Mouse (Mus musculus): ENCODE measurements around the gene Klk1b4. TPM values are rescaled to one million over a fixed set of nuclear protein-coding genes. Genes with fewer than 3 reads are reported as not detected.
"Not testable (repeated sequence)": the region's sequence is repeated elsewhere in the genome, so short reads cannot be mapped to it uniquely, and the experiment has no call there.

Klk1b4 gene
- not detected in 2 replicates for polyA plus RNA-seq (2012; rRNA removed)

- 13% methylated on average over 3 of the region's 3 CpGs for WGBS
- DNase-seq (ENCODE audit: low read depth, low spot score), result not testable (repeated sequence)
Measured at GRCm38 (mm10) chr7:44207135-44207534, at the start of gene Klk1b4. Gene Klk1b4, plus strand, starts transcription at chr7:44207435.

GRCm38 (mm10) chr7:44179299-44180045 is 27.8 kb upstream of the Klk1b4 start:
- no peak for DNase-seq (ENCODE audit: low read depth, low spot score)
- 26% methylated on average over 9 of the region's 9 CpGs for WGBS

- 18% methylated on average over 8 of the region's 8 CpGs for WGBS
- not testable (repeated sequence) for DNase-seq (ENCODE audit: low read depth, low spot score)
Measured at GRCm38 (mm10) chr7:44186516-44186915, 20.7 kb upstream of the Klk1b4 start.

GRCm38 (mm10) chr7:44187936-44188335 is 19.3 kb upstream of the Klk1b4 start, which contains the start of gene Klk1b24:
Gene Klk1b24, plus strand, starts transcription at chr7:44188236.
- not testable (repeated sequence) for DNase-seq (ENCODE audit: low read depth, low spot score)

DNA sequence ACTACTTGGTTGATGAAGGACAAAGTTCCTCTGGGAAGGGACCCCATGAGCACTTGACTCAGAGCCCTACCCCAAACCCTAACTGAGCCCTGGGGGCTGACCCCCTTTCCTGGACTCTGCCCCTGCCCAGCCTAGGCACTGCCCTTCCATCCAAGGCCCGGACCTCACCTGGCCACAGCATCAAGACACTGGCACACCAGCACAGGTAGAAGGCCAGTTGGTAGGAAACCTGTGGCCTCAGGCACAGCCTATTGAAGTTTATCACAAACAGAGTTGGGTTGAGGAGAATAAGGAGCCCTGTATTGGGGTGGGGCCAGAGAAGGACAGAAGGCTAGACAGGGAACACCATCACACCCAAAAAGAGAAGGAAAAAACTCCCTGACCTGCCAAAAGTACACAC is 13.8 kb upstream of the Klk1b4 start:
- 86% methylated on average over 1 of the region's 1 CpGs for WGBS
- DNase-seq (ENCODE audit: low read depth, low spot score), result not testable (repeated sequence)

DNA sequence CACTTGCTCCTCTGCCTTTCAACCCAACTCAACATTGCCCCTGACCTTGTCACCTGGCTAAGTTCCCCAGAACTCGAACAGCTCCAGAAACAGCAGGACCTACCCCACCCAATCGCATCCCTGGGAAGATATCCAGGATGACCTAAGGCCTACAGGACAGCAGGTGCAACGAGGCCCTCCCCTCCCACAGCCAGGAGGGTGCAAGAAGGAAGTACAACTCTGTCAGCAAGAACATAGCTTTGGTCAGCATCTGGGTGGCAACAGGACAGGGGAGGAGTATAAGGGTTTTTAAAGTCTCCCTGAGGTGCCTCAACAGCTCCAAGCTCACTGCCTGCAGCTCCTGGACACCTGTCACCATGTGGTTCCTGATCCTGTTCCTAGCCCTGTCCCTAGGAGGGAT is 9.3 kb upstream of the Klk1b4 start, which contains the start of gene Klk1b3:
Gene Klk1b3, plus strand, starts transcription at position 301 of the 400 bp plus-strand sequence.
- no peak for DNase-seq (ENCODE audit: low read depth, low spot score)
- WGBS, result 26% methylated on average over 3 of the region's 3 CpGs

- WGBS, result 88% methylated on average over 3 of the region's 3 CpGs
- no peak for DNase-seq (ENCODE audit: low read depth, low spot score)
Measured at GRCm38 (mm10) chr7:44208307-44208706, 1.1 kb downstream of the Klk1b4 start.

- no peak for DNase-seq (ENCODE audit: low read depth, low spot score)
- 67% methylated on average over 1 of the region's 1 CpGs for WGBS
Measured at GRCm38 (mm10) chr7:44215645-44216044, 8.4 kb downstream of the Klk1b4 start, which contains the start of gene Klk1b5. Gene Klk1b5, plus strand, starts transcription at chr7:44215945.

DNA sequence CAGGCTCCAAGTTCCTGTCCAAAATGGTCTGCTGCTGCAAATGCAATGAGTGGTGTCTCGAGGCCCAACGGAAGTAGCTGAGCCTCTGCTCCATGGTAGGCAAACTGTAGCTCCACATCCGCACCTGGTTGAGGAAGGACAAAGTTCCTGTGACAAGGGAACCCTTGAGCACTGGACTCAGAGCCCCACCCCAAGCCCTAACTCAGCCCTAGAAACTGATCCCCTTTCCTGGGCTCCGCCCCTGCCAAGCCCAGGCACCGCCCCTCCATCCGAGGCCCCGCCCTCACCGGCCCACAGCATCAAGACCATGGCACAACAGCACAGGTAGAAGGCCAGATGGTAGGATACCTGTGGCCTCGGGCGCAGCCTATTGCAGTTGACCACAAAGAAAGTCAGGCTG is 14.4 kb downstream of the Klk1b4 start:
- peak; percentile 57 for DNase-seq (ENCODE audit: low read depth, low spot score)
- WGBS, result 37% methylated on average over 10 of the region's 10 CpGs

DNA sequence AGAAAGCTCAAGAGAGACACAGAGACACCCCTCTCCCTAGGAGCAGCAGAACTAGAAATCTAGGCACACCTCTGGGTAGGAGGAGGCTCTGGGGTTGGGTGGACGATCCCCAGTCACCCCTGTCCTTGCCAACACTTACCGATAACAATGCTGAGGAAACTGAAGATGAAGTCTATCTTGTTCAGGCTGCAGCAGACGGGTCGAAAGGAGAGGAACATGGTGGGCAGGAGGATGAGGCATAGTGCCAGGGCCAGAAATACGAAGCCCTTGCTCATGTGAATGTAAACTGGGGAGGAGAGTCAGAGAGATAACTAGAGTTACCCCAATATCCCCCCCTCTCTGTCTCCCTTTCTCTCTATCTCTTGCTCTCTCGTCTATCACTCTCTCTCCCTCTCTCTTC is 15.1 kb downstream of the Klk1b4 start:
- 82% methylated on average over 6 of the region's 6 CpGs for WGBS
- not testable (repeated sequence) for DNase-seq (ENCODE audit: low read depth, low spot score)

DNA sequence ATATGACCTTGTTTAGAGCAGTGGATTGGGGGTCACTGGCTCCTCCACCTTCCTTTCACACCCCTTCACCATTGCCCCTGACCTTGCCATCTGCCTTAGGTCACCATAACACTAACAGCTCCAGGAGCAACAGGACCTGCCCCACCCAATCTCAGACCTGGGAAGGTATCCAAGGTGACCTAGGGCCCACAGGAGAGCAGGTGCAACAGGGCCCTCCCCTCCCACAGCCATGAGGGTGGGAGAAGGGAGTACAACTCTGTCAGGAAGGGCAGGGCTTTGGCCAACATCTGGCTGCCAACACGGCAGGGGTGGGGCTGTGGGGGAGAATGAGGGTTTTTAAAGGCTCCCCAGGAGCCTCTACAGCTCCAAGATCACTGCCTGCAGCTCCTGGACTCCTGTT is 17.8 kb downstream of the Klk1b4 start, which contains the start of gene Klk1:
Gene Klk1, plus strand, starts transcription at position 285 of the 400 bp plus-strand sequence.
- peak; percentile 42 for DNase-seq (ENCODE audit: low read depth, low spot score)
- 19% methylated on average over 1 of the region's 1 CpGs for WGBS

DNA sequence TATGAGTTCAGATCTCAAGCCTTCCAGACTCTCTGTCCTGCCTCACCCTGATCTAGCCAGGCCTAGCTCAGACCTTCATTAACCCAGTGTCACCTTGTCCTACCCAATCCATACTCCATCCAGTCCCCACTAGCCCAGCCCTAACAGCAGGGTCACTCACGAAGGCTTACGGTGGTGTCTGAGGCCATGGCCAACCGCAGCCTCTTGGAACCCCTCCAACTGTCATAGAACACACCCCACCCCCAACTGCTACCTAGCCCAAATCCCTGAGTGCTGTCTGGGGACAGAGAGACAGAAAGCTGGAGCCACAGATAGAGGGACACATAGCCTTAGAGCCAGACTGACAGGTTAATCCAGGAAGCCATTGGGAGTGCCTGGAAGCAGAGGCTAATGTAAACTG is 28.7 kb downstream of the Klk1b4 start, which contains the start of gene Gm36864:
Gene Gm36864, plus strand, starts transcription at position 269 of the 400 bp plus-strand sequence.
- DNase-seq (ENCODE audit: low read depth, low spot score), result no peak
- WGBS, result 39% methylated on average over 3 of the region's 3 CpGs

- WGBS, result 49% methylated on average over 2 of the region's 2 CpGs
- no peak for DNase-seq (ENCODE audit: low read depth, low spot score)
Measured at GRCm38 (mm10) chr7:44239913-44240312, 32.7 kb downstream of the Klk1b4 start.

- WGBS, result 40% methylated on average over 1 of the region's 1 CpGs
- no peak for DNase-seq (ENCODE audit: low read depth, low spot score)
Measured at GRCm38 (mm10) chr7:44240712-44241111, 33.5 kb downstream of the Klk1b4 start.

GRCm38 (mm10) chr7:44241163-44241562 is 33.9 kb downstream of the Klk1b4 start:
- WGBS, result 71% methylated on average over 2 of the region's 2 CpGs
- no peak for DNase-seq (ENCODE audit: low read depth, low spot score)

DNA sequence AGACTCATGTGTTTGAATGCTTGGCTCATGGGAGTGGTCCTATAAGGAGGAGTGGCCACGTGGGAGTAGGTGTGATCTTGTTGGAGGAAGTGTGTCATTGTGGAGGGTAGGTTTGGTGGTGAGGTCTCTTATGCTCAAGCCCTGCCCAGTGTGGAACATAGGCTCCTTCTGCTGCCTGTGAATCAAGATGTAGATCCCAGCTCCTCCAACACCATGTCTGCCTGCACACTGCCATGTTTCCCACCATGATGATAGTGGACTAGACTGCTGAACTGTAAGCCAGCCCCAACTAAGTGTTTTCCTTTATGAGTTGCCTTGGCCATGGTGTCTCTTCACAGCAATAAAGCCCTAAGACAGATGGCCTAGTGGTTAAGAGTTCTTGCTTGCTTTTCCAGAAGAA is 36.8 kb downstream of the Klk1b4 start:
- WGBS, result 53% methylated on average over 1 of the region's 1 CpGs

DNA sequence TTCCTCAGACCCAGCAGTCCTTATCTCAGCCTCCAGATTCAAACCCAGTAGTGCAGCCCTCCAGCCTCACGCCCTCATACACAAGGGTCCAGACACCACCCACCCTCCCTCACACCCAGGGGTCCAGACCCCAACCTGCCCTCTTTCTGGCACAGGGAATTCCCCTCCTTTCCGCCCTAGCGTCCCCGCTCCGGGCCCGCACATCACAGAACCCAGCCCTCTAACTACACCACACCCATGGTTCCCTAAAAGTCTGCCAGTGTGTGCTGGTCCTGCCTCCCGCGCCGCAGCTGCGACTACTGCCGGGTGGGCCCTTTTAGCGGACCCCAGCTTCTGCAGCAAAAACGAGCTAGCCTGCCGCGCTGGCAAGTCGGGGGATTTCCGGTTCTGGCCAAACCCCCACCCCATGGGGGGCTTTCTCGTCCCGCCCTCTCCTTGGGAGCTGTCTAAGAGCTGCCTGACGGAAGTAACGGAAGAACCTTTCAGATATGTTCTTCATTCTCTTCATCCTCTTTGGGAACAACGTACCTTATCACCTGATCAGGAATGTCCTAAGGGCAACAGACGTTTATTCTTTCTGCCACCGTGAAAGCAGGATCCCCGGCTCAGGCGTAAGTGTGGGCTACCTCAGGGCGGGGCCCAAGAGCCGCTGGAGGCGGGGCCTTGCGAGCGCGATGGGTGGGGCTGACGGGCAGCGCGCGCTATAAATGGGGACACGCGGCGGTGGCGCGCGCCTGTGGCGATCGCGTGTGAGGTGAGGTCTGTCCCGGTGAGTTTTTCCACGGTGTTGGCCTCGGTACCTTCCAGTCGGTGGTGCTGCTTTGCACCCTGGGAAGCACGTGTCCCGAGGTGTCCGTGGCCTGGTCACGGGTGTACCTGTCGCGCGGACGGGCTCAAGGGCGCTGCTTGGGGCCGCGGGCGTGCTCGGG is 39.1 kb downstream of the Klk1b4 start, which contains the start of the genes 1700028J19Rik and 2410002F23Rik:
Gene 1700028J19Rik, minus strand, starts transcription at position 641 of the 929 bp plus-strand sequence.
Gene 2410002F23Rik, plus strand, starts transcription at position 668 of the 929 bp plus-strand sequence.
- peak; percentile 67 for DNase-seq (ENCODE audit: low read depth, low spot score)
- WGBS, result under 1% methylated on average over 62 of the region's 62 CpGs

More for the DNA sequence above, 36.8 kb downstream of the Klk1b4 start:
- DNase-seq (ENCODE audit: low read depth, low spot score), result no peak

- 1% methylated on average over 23 of the region's 23 CpGs for WGBS
- DNase-seq (ENCODE audit: low read depth, low spot score), result no peak
Measured at GRCm38 (mm10) chr7:44246984-44247470, 39.8 kb downstream of the Klk1b4 start.

DNA sequence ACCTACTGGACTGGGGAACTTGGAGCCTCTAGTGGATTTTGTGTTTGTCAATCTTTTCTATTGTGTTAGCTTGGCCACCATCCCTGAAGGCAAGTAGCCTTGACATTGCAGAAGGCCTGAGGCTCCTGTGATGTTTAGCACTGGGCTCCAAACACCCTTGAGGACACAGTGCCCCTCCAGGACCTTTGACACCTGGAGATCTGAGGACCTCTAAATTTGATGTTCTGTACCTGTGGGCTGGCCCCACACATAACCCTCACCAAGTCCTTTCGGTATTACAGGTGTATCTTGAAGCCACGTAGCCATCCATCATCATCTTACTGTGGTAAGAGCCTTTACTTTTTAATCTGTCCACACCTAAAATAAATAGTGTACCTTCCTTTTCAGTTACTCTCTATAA is 40.7 kb downstream of the Klk1b4 start:
- DNase-seq (ENCODE audit: low read depth, low spot score), result no peak
- WGBS, result 47% methylated on average over 2 of the region's 2 CpGs

DNA sequence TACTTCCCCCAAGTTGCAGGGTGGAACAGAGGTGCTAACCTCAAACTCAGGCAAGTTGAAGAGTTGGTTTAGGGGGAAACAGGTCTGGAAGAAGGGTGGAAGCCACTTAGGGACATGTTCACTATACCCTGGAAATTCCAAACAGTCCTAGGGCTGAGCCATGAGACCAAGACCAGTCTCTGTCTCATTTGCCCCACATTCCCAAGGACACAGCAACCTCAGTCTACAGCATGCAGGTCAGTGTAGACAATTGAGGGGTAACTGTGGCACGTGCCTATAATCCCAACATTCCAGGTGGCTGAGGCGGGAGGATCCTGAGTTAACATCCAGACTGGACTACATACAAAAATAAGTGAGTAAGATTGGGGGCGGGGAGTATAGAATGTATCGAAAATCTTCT is 42.0 kb downstream of the Klk1b4 start:
- 81% methylated on average over 4 of the region's 4 CpGs for WGBS
- no peak for DNase-seq (ENCODE audit: low read depth, low spot score)

All from large intestine, adult 2 months (tissue).